Mouse (Mus musculus): ENCODE data around the gene Tsen54. TPM values are rescaled to one million over a fixed set of nuclear protein-coding genes. Genes with fewer than 3 reads are reported as not detected.

Gene Tsen54
- polyA plus RNA-seq, 1 experiment from 2014 or later = 28.1 TPM

DNA sequence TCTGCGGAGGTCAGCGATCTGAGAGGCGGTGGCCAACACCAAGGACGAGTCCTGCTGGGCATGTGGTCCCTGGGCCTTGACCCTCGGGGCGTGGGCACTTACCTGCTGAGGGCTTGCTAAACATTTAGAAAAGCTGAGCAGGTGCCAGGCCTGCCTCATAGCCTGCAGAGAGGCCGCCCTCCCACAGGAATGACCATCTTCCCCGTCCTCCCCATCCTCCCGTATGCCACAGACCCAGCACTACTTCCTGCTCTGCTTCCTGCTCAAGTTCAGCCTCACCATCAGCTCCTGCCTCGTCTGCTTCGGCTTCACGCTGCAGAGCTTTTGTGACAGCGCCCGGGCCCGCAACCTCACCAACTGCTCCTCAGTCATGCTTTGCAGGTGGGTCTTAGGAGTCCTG, 17.6 kb upstream of the Tsen54 start:
- Histone ChIP-seq H3K4me2 (ENCODE audit: low read depth, low read length) (no peak overlapping the region), H3K27ac (ENCODE audit: low read length) (no peak overlapping the region), H3K9ac (ENCODE audit: low read length) (no peak overlapping the region), H3K27me3 (ENCODE audit: control insufficient read depth, insufficient read depth, low read length) (no peaks in the 10 kb centered on the region), H3K9me3 (replicated peaks; ENCODE audit: control insufficient read depth, low read length) (no peaks in the 10 kb centered on the region), H3K4me1 (ENCODE audit: control insufficient read depth, insufficient read depth, low read length) (no peaks in the 10 kb centered on the region), H3K36me3 (ENCODE audit: control insufficient read depth, insufficient read depth, low read length) (peaks cover 33% of the 10 kb centered on the region), H3K4me3 (replicated peaks; ENCODE audit: low read length) (no peak overlapping the region)
- WGBS = 81% methylated on average over 15 of the region's 15 CpGs
- no peak for ATAC-seq (ENCODE audit: insufficient read depth, low FRiP score)

DNA sequence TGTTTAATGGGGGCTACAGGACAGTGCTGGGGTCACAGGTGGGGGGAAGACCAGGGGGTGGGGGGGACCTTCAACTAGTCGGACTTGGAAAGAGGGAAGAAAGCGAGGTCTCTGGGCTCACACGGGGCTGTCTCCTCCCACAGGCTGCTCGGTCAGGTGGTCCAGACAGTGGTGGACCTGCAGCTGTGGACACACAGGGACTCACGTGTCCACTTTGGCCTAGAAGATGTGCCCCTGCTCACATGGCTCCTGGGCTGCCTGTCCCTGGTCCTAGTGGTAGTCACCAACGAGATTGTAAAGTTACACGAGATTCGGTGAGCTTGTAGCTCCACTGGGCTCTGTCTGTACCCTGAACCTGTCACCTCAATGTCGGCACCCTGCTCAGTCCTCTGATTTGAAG, 16.9 kb upstream of the Tsen54 start:
- Histone ChIP-seq H3K27ac (ENCODE audit: low read length) (no peak overlapping the region), H3K36me3 (ENCODE audit: control insufficient read depth, insufficient read depth, low read length) (peaks cover 33% of the 10 kb centered on the region), H3K4me3 (replicated peaks; ENCODE audit: low read length) (no peak overlapping the region), H3K27me3 (ENCODE audit: control insufficient read depth, insufficient read depth, low read length) (no peaks in the 10 kb centered on the region), H3K4me2 (ENCODE audit: low read depth, low read length) (no peak overlapping the region), H3K9me3 (replicated peaks; ENCODE audit: control insufficient read depth, low read length) (no peaks in the 10 kb centered on the region), H3K4me1 (ENCODE audit: control insufficient read depth, insufficient read depth, low read length) (no peaks in the 10 kb centered on the region), H3K9ac (ENCODE audit: low read length) (no peak overlapping the region)
- WGBS = 66% methylated on average over 9 of the region's 9 CpGs
- ATAC-seq (ENCODE audit: insufficient read depth, low FRiP score) = no peak

DNA sequence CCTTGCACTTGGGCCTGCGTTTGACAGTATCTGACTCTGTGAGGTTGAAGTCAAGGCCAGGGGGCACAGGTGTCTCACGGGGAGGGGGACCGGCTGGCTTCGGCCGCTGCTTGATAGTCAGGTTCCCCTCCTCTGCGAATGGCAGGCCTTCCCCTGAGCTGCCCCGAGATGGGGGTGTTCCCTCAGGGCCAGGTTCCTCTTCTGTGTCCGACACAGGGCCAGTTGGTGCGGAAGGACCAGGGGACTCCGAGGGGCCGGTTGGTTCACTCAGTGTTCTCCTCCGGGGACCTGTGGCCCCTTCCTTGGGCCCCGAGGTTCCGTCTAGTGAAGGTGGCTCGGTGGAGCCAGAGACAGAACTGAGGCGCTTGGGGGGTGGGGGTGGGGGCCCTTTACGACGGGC, 13.5 kb upstream of the Tsen54 start:
- Histone ChIP-seq H3K4me3 (replicated peaks; ENCODE audit: low read length) (no peak overlapping the region), H3K27me3 (ENCODE audit: control insufficient read depth, insufficient read depth, low read length) (no peaks in the 10 kb centered on the region), H3K27ac (ENCODE audit: low read length) (no peak overlapping the region), H3K9ac (ENCODE audit: low read length) (no peak overlapping the region), H3K4me1 (ENCODE audit: control insufficient read depth, insufficient read depth, low read length) (no peaks in the 10 kb centered on the region), H3K36me3 (ENCODE audit: control insufficient read depth, insufficient read depth, low read length) (peaks cover 42% of the 10 kb centered on the region), H3K4me2 (ENCODE audit: low read depth, low read length) (no peak overlapping the region), H3K9me3 (replicated peaks; ENCODE audit: control insufficient read depth, low read length) (no peaks in the 10 kb centered on the region)
- 85% methylated on average over 18 of the region's 18 CpGs for WGBS
- ATAC-seq (ENCODE audit: insufficient read depth, low FRiP score) = no peak

DNA sequence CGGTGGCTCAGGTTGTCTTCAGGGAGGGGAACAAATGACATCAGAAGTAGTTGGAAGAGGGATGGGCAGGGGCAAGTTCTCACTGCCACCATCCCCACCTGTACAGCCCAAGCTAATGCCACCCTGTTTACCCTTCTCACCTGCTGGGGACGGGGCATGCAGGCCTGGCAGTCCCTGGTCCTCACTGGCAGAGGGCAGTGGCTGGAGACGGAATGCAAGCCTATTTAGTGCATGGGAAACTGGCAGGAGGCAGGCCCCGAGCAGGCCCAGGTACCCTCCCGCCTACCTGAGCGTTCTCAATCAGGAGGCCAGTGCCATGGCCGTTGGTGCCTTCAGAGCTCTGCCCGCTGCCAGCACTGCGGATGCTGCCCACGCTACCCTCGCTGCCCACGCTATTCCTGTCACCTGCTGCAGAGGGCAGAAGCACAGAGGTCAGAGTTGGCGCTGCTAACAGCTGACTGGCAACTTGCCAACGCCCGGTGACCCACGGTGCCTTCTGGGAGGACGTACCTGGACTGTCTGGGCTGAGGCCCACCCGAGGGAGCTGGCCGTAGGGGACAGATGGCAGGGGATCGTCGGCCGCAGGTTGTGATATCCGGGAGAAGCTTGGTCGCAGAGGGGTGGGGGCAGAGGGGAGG, 11.3 kb upstream of the Tsen54 start:
- no peak overlapping the region for H3K4me2 ChIP-seq (ENCODE audit: low read depth, low read length)
- no peak for ATAC-seq (ENCODE audit: insufficient read depth, low FRiP score)
- no peak overlapping the region for H3K27ac ChIP-seq (ENCODE audit: low read length)
- no peak overlapping the region for H3K4me3 ChIP-seq (replicated peaks; ENCODE audit: low read length)
- WGBS = 88% methylated on average over 24 of the region's 24 CpGs
- no peaks in the 10 kb centered on the region for H3K9me3 ChIP-seq (replicated peaks; ENCODE audit: control insufficient read depth, low read length)
- no peaks in the 10 kb centered on the region for H3K27me3 ChIP-seq (ENCODE audit: control insufficient read depth, insufficient read depth, low read length)
- H3K36me3 ChIP-seq (ENCODE audit: control insufficient read depth, insufficient read depth, low read length) = peaks cover 37% of the 10 kb centered on the region
- no peak overlapping the region for H3K9ac ChIP-seq (ENCODE audit: low read length)
- H3K4me1 ChIP-seq (ENCODE audit: control insufficient read depth, insufficient read depth, low read length) = peaks cover 9% of the 10 kb centered on the region

GRCm38 (mm10) chr11:115805005-115805404, 9.5 kb upstream of the Tsen54 start:
- H3K27ac ChIP-seq (ENCODE audit: low read length) = no peak overlapping the region
- ATAC-seq (ENCODE audit: insufficient read depth, low FRiP score) = no peak
- no peaks in the 10 kb centered on the region for H3K27me3 ChIP-seq (ENCODE audit: control insufficient read depth, insufficient read depth, low read length)
- 95% methylated on average over 7 of the region's 7 CpGs for WGBS
- no peaks in the 10 kb centered on the region for H3K9me3 ChIP-seq (replicated peaks; ENCODE audit: control insufficient read depth, low read length)
- no peak overlapping the region for H3K9ac ChIP-seq (ENCODE audit: low read length)
- no peak overlapping the region for H3K4me2 ChIP-seq (ENCODE audit: low read depth, low read length)
- H3K4me3 ChIP-seq (replicated peaks; ENCODE audit: low read length) = no peak overlapping the region
- H3K36me3 ChIP-seq (ENCODE audit: control insufficient read depth, insufficient read depth, low read length) = peaks cover 25% of the 10 kb centered on the region
- peaks cover 27% of the 10 kb centered on the region for H3K4me1 ChIP-seq (ENCODE audit: control insufficient read depth, insufficient read depth, low read length)

- H3K27me3 ChIP-seq (ENCODE audit: control insufficient read depth, insufficient read depth, low read length) = no peaks in the 10 kb centered on the region
- WGBS = 88% methylated on average over 10 of the region's 10 CpGs
- no peak overlapping the region for H3K4me2 ChIP-seq (ENCODE audit: low read depth, low read length)
- peaks cover 18% of the 10 kb centered on the region for H3K36me3 ChIP-seq (ENCODE audit: control insufficient read depth, insufficient read depth, low read length)
- H3K4me3 ChIP-seq (replicated peaks; ENCODE audit: low read length) = no peak overlapping the region
- H3K9ac ChIP-seq (ENCODE audit: low read length) = no peak overlapping the region
- no peak overlapping the region for H3K27ac ChIP-seq (ENCODE audit: low read length)
- H3K9me3 ChIP-seq (replicated peaks; ENCODE audit: control insufficient read depth, low read length) = no peaks in the 10 kb centered on the region
- ATAC-seq (ENCODE audit: insufficient read depth, low FRiP score) = no peak
- H3K4me1 ChIP-seq (ENCODE audit: control insufficient read depth, insufficient read depth, low read length) = peaks cover 39% of the 10 kb centered on the region
Observed at GRCm38 (mm10) chr11:115806154-115806553, 8.4 kb upstream of the Tsen54 start.

- no peak overlapping the region for H3K4me2 ChIP-seq (ENCODE audit: low read depth, low read length)
- no peaks in the 10 kb centered on the region for H3K9me3 ChIP-seq (replicated peaks; ENCODE audit: control insufficient read depth, low read length)
- no peak overlapping the region; the same call in 1 of the 2 replicates for H3K27ac ChIP-seq (ENCODE audit: low read length)
- peaks cover 13% of the 10 kb centered on the region for H3K36me3 ChIP-seq (ENCODE audit: control insufficient read depth, insufficient read depth, low read length)
- H3K27me3 ChIP-seq (ENCODE audit: control insufficient read depth, insufficient read depth, low read length) = no peaks in the 10 kb centered on the region
- ATAC-seq (ENCODE audit: insufficient read depth, low FRiP score) = no peak
- H3K9ac ChIP-seq (ENCODE audit: low read length) = no peak overlapping the region
- H3K4me1 ChIP-seq (ENCODE audit: control insufficient read depth, insufficient read depth, low read length) = peaks cover 50% of the 10 kb centered on the region
- H3K4me3 ChIP-seq (replicated peaks; ENCODE audit: low read length) = no peak overlapping the region
- WGBS = 78% methylated on average over 6 of the region's 6 CpGs
Observed at GRCm38 (mm10) chr11:115807306-115807705, 7.2 kb upstream of the Tsen54 start.

GRCm38 (mm10) chr11:115807971-115808370, 6.6 kb upstream of the Tsen54 start:
- peak overlapping the region; percentile 71; the same call in 1 of the 2 replicates for H3K27ac ChIP-seq (ENCODE audit: low read length)

DNA sequence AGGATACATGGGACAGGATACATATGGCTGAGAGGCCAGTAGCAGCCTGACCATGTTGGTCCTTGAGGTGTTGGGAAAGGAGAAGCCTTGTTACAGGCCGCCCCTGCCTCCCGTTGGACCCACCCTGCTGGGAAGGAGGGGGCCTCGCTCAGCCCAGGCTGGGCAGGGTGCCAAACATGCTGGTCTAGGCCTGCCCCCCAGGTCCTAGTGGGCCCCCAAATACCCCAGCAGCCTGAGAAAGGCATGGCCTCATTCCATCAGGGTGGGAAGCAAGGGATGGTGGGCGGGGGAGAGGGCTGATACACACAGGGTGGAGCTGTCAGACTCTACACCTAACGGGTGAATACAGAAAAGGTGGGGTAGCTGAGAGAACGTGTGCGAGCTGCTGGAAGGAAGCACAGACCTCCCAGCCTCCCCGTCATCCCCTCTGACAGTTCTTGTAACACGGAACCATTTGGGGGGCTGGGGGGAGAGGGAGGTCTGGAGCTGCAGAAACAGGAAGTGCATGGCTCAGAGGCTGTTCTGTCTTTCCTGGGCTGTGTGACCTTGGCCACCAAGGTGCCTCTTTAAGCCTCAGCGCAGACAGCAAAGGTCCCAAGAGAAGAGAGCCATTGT, 5.7 kb upstream of the Tsen54 start:
- Histone ChIP-seq H3K9ac (ENCODE audit: low read length) (peak overlapping the region; percentile 34), H3K4me1 (ENCODE audit: control insufficient read depth, insufficient read depth, low read length) (peaks cover 52% of the 10 kb centered on the region), H3K4me3 (replicated peaks; ENCODE audit: low read length) (0 out of 2 replicates have a peak overlapping the region, but pooled peaks have one; percentile 5), H3K36me3 (ENCODE audit: control insufficient read depth, insufficient read depth, low read length) (peaks cover 4% of the 10 kb centered on the region; the same call in 1 of the 2 replicates), H3K4me2 (ENCODE audit: low read depth, low read length) (peak overlapping the region; percentile 89), H3K27me3 (ENCODE audit: control insufficient read depth, insufficient read depth, low read length) (no peaks in the 10 kb centered on the region), H3K9me3 (replicated peaks; ENCODE audit: control insufficient read depth, low read length) (no peaks in the 10 kb centered on the region), H3K27ac (ENCODE audit: low read length) (peak overlapping the region; percentile 71)
- peak; percentile 8; the same call in 1 of the 2 replicates for ATAC-seq (ENCODE audit: insufficient read depth, low FRiP score)
- WGBS = 12% methylated on average over 10 of the region's 10 CpGs

More at GRCm38 (mm10) chr11:115807971-115808370, 6.6 kb upstream of the Tsen54 start:
- ATAC-seq (ENCODE audit: insufficient read depth, low FRiP score) = no peak
- Histone ChIP-seq H3K4me3 (replicated peaks; ENCODE audit: low read length) (no peak overlapping the region), H3K36me3 (ENCODE audit: control insufficient read depth, insufficient read depth, low read length) (peaks cover 12% of the 10 kb centered on the region), H3K4me1 (ENCODE audit: control insufficient read depth, insufficient read depth, low read length) (peaks cover 52% of the 10 kb centered on the region), H3K9me3 (replicated peaks; ENCODE audit: control insufficient read depth, low read length) (no peaks in the 10 kb centered on the region), H3K4me2 (ENCODE audit: low read depth, low read length) (peak overlapping the region; percentile 89; the same call in 1 of the 2 replicates), H3K27me3 (ENCODE audit: control insufficient read depth, insufficient read depth, low read length) (no peaks in the 10 kb centered on the region), H3K9ac (ENCODE audit: low read length) (peak overlapping the region; percentile 49)
- 65% methylated on average over 11 of the region's 11 CpGs for WGBS

All from stomach, embryonic 16.5 days (tissue).